Mouse (Mus musculus) midbrain, postnatal 0 days (tissue): Measurements from ENCODE around the gene Rad51b. TPM values are rescaled to one million over a fixed set of nuclear protein-coding genes. Genes with fewer than 3 reads are reported as not detected.

Experiments used
- ATAC-seq: fragments of 200-750 bp; cut with Nextera tagmentation; 2 replicates; pipeline ENCODE4 v1.8.0; 2017; ENCODE audit warnings: moderate number of reproducible peaks, mild to moderate bottlenecking, moderate TSS enrichment, moderate library complexity; ENCODE audit not compliant: low FRiP score
- DNase-seq: peaks from one replicate; pipeline ENCODE4 v3.0.0-alpha.2; 2015; ENCODE audit warnings: low spot score
- H3K27ac ChIP-seq: fragments of 300-500 bp; sonication (generic); 2 replicates; pipeline ENCODE4 v1.5.1; 2014; ENCODE audit warnings: low read depth, mild to moderate bottlenecking, low read length, mixed read lengths
- H3K27me3 ChIP-seq: fragments of 300-500 bp; sonication (generic); 2 replicates; pipeline ENCODE4 v1.6.1; 2014; ENCODE audit warnings: low read length, control low read depth, mixed read lengths; ENCODE audit not compliant: insufficient read depth
- H3K36me3 ChIP-seq: fragments of 300-500 bp; sonication (generic); 2 replicates; pipeline ENCODE4 v1.6.1; 2014; ENCODE audit warnings: low read length, control low read depth, mixed read lengths; ENCODE audit not compliant: insufficient read depth
- H3K4me1 ChIP-seq: fragments of 300-500 bp; sonication (generic); 2 replicates; pipeline ENCODE4 v1.6.1; 2014; ENCODE audit warnings: mild to moderate bottlenecking, control low read depth, antibody characterized with exemption, low read length, mixed read lengths; ENCODE audit not compliant: insufficient read depth
- H3K4me2 ChIP-seq: fragments of 300-500 bp; sonication (generic); 2 replicates; pipeline ENCODE4 v1.6.1; 2014; ENCODE audit warnings: low read depth, mild to moderate bottlenecking, low read length, mixed read lengths; ENCODE audit not compliant: poor library complexity, severe bottlenecking
- H3K4me3 ChIP-seq: fragments of 300-500 bp; sonication (generic); 2 replicates; pipeline ENCODE4 v1.5.1; 2014; ENCODE audit warnings: low read depth, mild to moderate bottlenecking, low read length, moderate library complexity
- H3K9ac ChIP-seq: fragments of 300-500 bp; sonication (generic); replicated peaks from 2 replicates; pipeline ENCODE4 v1.6.1; 2014; ENCODE audit warnings: mild to moderate bottlenecking, low read length, moderate library complexity, mixed read lengths; ENCODE audit not compliant: poor library complexity, severe bottlenecking
- H3K9me3 ChIP-seq: fragments of 300-500 bp; sonication (generic); 2 replicates; pipeline ENCODE4 v1.6.1; 2016; ENCODE audit warnings: low read length, control low read depth
- CTCF ChIP-seq: IDR thresholded peaks from 2 replicates; pipeline ENCODE4 v1.5.1; 2016; ENCODE audit warnings: antibody characterized with exemption, mild to moderate bottlenecking
- WGBS: fragments of 180-500 bp; shearing (Covaris S2); extraction: QIAGEN DNeasy Blood & Tissue Kit; methylation state at CpG from one replicate; pipeline ENCODE4 v1.1.7; 2014; 5-methylcytosine and 5-hydroxymethylcytosine counted together
- polyA plus RNA-seq: library from polyadenylated mRNA; unstranded; fragments of >200 nt; fragmentation: Nextera tagmentation; extraction: Ambion mirVana; gene quantifications from 2 replicates; pipeline ENCODE4 v1.2.1, GENCODE M21; 2015
- total RNA-seq: library from RNA; depleted of rRNA; stranded (reverse); fragments of >200 nt; gene quantifications from 2 replicates; pipeline ENCODE4 v1.2.3, GENCODE M21; 2014

Rad51b gene
- total and polyA plus RNA-seq, 2 experiments from 2014 or later: 0.22 to 0.74 TPM

DNA sequence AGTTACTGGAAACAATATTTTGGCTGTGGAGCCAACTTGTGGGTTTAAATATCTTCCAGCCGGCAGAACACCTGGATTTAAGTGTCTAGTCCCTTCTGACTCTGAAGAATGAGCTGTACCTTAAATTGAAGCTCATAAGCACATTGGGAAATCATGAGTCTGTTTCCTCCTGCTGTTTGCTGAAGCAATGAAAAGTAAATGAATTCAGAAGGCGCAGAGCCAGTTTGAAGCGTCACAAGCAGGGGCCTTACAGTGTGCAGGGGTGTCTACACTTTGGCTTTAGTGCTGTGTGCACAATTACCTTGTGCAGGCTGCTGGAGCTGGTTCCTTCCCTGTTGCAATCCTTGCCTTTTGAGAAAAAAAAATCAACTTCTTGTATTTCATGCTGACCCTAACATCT, 305.6 kb downstream of the Rad51b start:
- no peak overlapping the region for H3K4me3 ChIP-seq
- DNase-seq (no peak), ATAC-seq (no peak)
- no peaks in the 10 kb centered on the region for H3K9me3 ChIP-seq
- H3K27ac ChIP-seq: no peak overlapping the region
- TF ChIP-seq CTCF: no peak
- H3K9ac ChIP-seq: no peak overlapping the region
- WGBS: 83% methylated on average over 3 of the region's 3 CpGs
- no peak overlapping the region for H3K4me2 ChIP-seq
- H3K27me3 ChIP-seq: no peaks in the 10 kb centered on the region
- no peaks in the 10 kb centered on the region for H3K36me3 ChIP-seq
- H3K4me1 ChIP-seq: no peaks in the 10 kb centered on the region

DNA sequence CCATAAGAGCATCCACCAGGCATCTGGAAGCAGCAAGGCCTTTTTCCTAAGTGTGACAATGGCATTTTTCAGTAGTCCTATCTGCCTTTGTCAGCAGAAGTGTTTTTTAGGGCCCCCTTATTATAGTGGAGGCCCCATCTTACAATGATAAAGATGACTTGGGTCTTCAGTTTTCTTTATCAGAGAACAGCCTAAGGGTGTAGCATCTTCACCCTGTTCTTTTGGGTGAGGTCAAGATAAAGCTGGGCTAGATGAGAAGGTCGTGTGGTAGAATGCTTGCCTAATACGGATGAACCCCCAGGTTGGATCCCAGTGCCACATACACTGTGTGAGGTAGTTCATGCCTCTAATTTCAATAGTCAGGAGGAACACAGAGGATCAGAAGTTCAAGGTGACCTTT, 307.8 kb downstream of the Rad51b start:
- H3K9me3 ChIP-seq: no peaks in the 10 kb centered on the region
- DNase-seq (no peak), ATAC-seq (no peak)
- no peak overlapping the region for H3K4me3 ChIP-seq
- H3K27ac ChIP-seq: no peak overlapping the region
- TF ChIP-seq CTCF: no peak
- no peaks in the 10 kb centered on the region for H3K4me1 ChIP-seq
- no peaks in the 10 kb centered on the region for H3K36me3 ChIP-seq
- no peaks in the 10 kb centered on the region for H3K27me3 ChIP-seq
- 96% methylated on average over 2 of the region's 2 CpGs for WGBS
- no peak overlapping the region for H3K4me2 ChIP-seq
- no peak overlapping the region for H3K9ac ChIP-seq

DNA sequence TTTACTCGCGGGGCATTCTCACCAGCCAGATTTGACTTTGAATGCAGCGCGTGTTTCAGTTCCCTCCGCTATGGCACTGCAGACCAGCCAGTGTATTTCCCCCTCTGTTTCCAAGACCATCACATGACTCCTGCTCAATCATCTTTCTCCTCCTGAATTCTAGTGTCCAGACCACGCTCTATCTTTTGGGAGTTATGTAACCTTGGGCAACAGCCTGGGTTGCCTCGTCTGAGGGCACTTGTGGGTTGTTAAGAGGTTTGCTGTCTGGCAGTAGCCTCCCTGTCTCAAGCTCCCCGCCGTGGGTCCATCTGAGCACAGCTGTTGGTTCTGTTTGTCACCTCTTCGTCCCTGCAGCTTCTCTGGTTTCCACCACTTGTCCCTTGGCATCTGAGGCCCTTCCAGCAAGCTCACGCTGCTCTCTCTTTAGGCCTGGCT, 309.1 kb downstream of the Rad51b start:
- Histone ChIP-seq H3K4me3 (no peak overlapping the region), H3K9me3 (no peaks in the 10 kb centered on the region), H3K9ac (no peak overlapping the region), H3K27me3 (no peaks in the 10 kb centered on the region), H3K36me3 (no peaks in the 10 kb centered on the region), H3K27ac (no peak overlapping the region), H3K4me2 (no peak overlapping the region), H3K4me1 (no peaks in the 10 kb centered on the region)
- DNase-seq (no peak), ATAC-seq (no peak)
- 94% methylated on average over 11 of the region's 11 CpGs for WGBS
- TF ChIP-seq CTCF: no peak

DNA sequence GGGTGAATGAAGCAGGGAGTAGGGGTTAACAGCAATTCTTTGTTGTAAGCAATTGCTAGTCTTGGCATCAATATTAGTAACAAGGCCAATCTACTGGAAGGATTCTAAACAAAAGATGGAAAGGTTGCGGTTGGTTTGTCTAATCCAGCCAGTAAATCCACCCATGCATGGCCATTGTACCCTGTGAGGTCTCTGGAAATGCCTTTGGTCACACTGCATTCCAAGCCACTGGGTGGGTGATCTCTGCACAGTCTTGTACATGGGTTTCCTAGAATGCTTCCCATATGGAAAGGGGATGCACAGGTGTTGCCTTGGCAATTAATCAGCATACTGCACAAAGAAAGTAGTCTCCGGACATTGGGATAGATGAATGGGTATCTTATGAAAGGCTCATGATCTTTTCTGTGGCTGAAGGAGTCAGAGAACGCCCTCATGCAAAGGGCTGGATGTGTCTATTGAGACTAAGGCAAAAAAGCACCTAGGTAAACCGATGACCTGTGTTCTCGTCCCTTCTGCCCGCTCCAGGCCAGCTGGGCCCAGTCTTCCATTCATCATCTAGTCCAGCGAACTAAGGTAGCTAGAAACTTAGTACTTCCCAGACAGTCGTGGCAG, 312.4 kb downstream of the Rad51b start:
- Histone ChIP-seq H3K9ac (no peak overlapping the region), H3K4me3 (no peak overlapping the region), H3K4me1 (no peaks in the 10 kb centered on the region), H3K27me3 (no peaks in the 10 kb centered on the region), H3K27ac (no peak overlapping the region), H3K36me3 (no peaks in the 10 kb centered on the region), H3K4me2 (no peak overlapping the region), H3K9me3 (no peaks in the 10 kb centered on the region)
- DNase-seq: peak; percentile 25
- TF ChIP-seq CTCF: no peak
- no peak for ATAC-seq
- 41% methylated on average over 8 of the region's 8 CpGs for WGBS

DNA sequence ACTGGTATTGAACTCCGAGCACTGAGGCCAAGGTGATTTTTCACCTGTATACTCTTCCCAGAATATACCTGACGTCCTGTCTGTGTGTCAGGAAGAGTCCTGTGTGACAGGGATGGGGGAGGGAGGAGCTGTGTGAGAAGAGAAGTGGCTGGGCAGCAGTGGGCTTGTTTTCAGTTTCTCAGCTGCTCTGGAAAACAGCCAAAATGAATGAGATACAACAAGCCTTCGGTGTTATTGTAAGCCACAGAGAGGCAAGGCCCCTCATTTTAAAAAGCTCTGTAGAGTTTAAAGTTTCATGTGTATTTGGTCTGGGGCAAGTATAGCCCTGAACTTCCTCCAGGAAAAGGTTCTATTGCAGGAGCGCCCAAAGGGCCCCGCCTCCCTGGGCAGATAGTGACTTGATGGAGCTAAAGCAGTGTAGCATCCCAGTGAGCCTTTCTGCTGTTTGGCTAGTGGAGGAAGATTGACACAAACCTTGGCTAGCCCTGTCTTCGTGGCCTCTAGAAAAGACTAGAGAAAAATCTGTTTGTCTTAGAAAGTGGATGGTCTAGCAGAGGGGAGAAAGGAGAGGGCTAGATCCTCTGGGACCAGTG, 313.5 kb downstream of the Rad51b start:
- no peak for DNase-seq
- no peak overlapping the region for H3K4me3 ChIP-seq
- no peak overlapping the region for H3K4me2 ChIP-seq
- H3K4me1 ChIP-seq: no peaks in the 10 kb centered on the region
- no peak for ATAC-seq
- H3K36me3 ChIP-seq: no peaks in the 10 kb centered on the region
- H3K9ac ChIP-seq: no peak overlapping the region
- no peaks in the 10 kb centered on the region for H3K9me3 ChIP-seq
- TF ChIP-seq CTCF: no peak
- 68% methylated on average over 6 of the region's 6 CpGs for WGBS
- no peaks in the 10 kb centered on the region for H3K27me3 ChIP-seq
- H3K27ac ChIP-seq: no peak overlapping the region

DNA sequence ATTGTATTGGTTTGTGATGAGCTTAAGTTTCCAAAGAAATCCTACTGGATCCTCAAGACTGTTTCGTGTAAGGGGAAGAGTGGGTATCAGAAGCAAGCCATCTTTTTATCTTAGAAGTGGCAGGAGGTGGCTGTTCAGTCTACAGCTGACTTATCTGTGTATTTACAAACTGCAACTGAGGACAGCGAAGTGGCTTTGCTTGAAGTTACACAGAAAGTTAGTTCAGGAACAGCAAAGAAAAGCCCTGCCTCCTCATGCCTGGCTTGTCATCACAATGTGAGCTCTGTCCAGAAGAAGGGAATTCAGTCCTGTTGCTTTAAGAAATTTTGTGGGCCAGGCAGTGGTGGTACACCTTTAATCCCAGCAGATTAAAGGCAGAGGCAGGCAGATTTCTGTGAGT, 314.6 kb downstream of the Rad51b start:
- H3K4me1 ChIP-seq: no peaks in the 10 kb centered on the region
- no peak overlapping the region for H3K4me3 ChIP-seq
- no peak overlapping the region for H3K27ac ChIP-seq
- H3K36me3 ChIP-seq: no peaks in the 10 kb centered on the region
- WGBS: 90% methylated on average over 2 of the region's 2 CpGs
- H3K27me3 ChIP-seq: no peaks in the 10 kb centered on the region
- no peak overlapping the region for H3K4me2 ChIP-seq
- no peak for TF ChIP-seq CTCF
- no peaks in the 10 kb centered on the region for H3K9me3 ChIP-seq
- DNase-seq (no peak), ATAC-seq (no peak)
- no peak overlapping the region for H3K9ac ChIP-seq
